Mouse (Mus musculus): ENCODE data around the gene Cox8b. TPM values are rescaled to one million over a fixed set of nuclear protein-coding genes. Genes with fewer than 3 reads are reported as not detected.
A peak's percentile ranks its signal among the peaks of the same experiment; 100 is the strongest.

Gene Cox8b
- total RNA-seq (2021), result 1,000 to 10,000 TPM; 1,696 to 1,975 TPM
- long read RNA-seq, experiment 1, transcript Cox8b-201 (2 exons, 360 nt), result major isoform, 3,371 of 3,495 reads
- long read RNA-seq, experiment 1, partial matches to known transcripts, result 0 of 3,495 reads
- long read RNA-seq, experiment 1, other reads (novel, unspliced or antisense), result 124 of 3,495 reads
- long read RNA-seq, experiment 2, transcript Cox8b-201 (2 exons, 360 nt), result major isoform, 2,134 of 2,197 reads
- long read RNA-seq, experiment 2, partial matches to known transcripts, result 41 of 2,197 reads
- long read RNA-seq, experiment 2, other reads (novel, unspliced or antisense), result 22 of 2,197 reads

- DNase-seq, result peak; percentile 71
Measured at GRCm38 (mm10) chr7:140900220-140900619, at the start of gene Cox8b. TSS of gene Cox8b (minus strand) at chr7:140900446.

DNA sequence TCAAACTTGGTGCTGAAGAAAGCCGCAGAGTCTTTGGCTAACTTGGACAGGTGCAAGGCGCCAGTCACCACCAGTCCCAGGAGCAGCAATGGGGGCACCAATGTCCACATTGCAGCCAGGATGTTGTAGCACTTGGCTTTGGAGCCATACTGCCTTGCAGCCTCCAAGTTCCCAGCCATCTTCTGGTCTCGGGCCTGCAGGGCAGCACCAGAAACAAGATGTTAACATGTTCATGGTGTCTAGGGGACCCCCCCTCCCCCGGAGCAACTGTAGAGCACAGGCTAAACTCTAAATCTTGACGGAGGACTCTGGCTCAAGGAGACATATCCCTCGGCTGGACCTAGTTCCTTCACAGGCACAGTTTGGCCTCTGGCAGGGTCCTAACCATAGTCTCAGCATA is 49.0 kb upstream of the Cox8b start:
- DNase-seq, result no peak

DNA sequence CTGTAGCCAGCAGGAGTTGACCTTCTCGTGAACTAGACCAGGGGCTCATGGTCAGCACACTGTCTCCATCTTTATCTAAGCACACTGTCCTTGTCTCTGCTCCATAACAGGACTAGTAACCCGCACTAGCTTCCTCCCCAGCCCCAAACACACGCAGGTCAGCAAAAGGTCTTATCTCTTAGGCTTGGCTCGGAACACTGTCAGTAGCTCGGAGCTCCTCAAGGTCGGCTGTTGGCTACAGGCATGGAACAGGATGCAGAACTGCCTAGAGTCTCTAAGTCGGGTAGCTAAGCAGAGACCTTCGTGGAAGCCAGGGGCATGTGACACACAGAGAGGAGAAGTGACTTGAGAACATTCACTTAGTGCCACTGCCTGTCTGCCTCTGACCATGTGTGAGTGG is 47.9 kb upstream of the Cox8b start:
- no peak for DNase-seq

DNA sequence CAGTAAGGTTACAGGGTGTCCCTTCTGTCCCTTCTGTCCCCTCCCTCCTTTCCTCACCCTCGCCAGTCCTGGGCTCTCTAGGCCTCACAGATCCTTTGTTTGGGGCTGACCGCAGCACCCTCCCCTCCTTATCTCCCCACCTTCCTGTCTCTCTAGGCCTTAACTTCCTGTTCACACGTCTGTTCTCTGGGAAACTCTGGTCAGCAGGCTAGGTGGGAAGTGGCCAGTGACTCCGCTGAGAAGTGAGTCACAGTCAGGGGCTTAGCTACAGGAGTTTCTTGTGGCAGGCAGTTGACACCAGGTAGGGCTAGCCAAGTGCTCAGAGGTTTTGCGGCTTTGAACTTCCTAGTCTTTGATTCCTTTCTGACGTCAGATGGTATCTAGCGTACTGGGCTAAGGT is 46.7 kb upstream of the Cox8b start:
- no peak for DNase-seq

DNA sequence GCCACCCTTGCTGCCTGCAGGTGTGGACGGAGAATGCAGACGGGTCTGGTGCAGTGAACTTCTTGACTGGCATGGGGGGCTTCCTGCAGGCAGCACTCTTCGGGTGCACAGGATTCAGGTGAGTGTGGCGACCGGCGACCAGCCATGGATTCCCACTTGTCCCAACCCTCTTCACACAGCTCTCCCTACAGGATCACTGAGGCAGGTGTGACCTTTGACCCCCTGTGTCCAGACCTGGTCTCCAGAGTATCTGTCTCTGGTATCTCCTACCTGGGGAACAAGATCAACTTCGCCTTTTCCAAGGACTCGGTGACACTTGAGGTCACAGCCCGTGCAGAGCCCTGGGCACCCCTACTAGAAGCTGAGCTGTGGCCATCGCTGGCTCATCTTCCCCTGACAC is 46.1 kb upstream of the Cox8b start:
- no peak for DNase-seq

GRCm38 (mm10) chr7:140945247-140945646 is 45.0 kb upstream of the Cox8b start:
- DNase-seq, result no peak

GRCm38 (mm10) chr7:140944236-140944635 is 44.0 kb upstream of the Cox8b start:
- DNase-seq, result no peak

DNA sequence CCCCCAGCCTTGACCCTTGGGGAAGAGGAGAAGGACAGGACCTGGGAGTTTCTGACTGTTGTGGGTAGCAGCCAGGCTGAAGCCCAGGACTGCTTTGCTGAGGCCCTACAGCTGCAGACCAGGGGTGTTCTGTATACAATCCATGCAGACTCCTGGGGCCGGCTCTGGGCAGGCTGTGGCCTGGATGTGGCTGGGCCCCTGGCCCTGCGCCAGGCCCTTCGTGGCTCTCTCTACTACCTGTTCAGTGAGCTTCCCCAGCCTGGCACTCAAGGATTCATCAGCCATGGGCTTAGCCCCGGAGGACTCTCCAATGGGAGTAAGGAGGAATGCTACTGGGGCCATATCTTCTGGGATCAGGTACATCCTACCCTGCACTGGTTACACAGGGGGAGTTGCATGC is 43.1 kb upstream of the Cox8b start:
- DNase-seq, result no peak

- DNase-seq, result no peak
Measured at GRCm38 (mm10) chr7:140942811-140943210, 42.6 kb upstream of the Cox8b start.

DNA sequence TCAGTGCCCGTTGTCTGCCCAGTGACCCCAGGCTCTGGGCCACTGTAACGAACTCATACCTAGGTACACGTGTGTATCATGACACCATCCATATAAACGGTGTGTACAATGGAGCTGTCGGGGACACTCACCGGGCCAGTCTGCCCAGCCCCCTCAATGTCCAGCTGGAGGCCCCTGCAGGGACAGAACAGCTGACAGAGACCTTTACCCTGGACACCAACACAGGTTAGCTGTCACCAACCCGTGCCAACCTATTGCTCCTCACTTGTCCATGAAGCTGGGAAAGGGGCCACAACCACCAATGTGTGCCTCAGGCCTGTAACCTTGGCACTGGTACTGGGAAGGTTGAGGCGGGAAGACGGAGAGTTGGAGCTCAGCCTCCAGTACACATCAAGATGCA is 42.1 kb upstream of the Cox8b start:
- DNase-seq, result no peak

DNA sequence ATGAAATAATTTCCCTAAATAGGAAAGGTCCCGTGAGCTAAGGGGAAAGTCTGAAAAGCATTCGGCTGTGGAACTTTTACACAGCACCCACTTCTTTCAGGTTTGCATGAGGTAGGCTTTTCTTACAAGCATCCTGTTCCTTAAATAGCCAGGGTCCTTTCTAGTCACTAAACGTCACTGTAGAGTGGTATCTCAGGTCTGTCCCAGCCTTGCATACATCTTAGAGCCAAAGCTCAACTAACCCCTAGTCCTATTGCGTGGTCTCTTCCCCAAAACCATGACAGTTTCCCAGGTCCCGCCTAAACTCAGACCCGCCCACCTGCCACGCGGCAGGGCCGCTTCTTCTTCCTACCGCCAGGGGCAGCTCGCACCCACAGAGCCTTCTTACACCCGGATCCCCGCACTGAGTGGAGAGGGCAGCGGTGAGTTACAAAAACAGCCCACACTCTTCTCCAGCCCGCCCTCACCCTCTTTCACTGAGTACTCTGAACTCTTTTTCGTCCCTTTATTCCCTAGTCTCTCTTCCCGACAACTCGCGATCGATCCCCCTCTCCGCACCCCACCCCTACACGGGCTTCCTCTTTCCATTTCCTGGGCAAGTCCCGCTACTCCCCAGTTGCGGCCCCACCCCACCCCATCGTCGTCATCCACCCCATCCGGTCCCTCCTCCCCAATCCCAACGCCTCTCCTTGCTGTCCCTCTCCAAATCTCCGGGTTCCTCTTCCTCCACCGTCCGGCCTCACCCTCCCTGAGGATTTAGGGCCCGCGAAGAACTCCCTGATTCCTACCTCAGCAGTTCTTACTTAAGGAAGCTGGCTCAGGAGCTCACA is 41.2 kb upstream of the Cox8b start, which contains the start of gene Pgghg:
Pgghg (plus strand) TSS at position 170 of the 830 bp plus-strand sequence.
- DNase-seq, result peak; percentile 95

GRCm38 (mm10) chr7:140939669-140940171 is 39.5 kb upstream of the Cox8b start:
- peak; percentile 63 for DNase-seq

DNA sequence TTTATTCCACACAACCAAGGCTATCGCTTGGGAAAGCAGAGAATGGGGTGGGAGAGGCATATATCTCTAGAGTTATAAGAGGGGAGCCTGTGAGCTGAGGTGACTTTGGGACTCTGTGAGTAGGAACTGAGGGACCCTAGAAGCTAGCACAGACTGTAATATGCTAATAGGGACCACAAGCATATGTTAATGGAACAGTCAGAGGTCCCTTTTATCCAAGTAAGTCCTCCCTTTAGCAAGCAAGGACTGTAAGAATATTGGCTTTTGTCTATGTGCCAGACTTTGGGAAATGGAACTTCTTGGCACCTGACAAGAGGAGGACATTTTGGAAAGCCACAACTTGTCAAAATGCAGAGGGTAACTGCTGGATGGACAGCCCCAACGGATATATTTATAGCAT is 38.6 kb upstream of the Cox8b start:
- no peak for DNase-seq

DNA sequence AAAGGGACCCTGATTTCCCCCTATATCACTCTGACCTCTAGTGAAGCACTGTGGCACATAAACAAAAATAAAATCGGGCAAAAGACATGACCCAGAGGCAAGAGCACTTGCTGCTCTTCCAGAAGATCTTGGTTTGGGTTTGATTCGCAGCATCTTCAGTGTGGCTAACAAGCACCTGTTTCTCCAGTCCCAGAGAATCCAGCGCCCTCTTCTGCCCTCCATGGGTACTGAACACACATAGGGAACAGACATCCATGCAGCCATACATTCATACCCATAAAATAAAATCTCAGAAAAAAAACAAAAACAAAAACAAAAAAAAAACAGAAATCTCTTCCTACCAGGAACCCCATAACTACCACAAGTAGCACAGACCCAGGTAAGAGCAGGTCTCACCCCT is 38.2 kb upstream of the Cox8b start:
- DNase-seq, result no peak

DNA sequence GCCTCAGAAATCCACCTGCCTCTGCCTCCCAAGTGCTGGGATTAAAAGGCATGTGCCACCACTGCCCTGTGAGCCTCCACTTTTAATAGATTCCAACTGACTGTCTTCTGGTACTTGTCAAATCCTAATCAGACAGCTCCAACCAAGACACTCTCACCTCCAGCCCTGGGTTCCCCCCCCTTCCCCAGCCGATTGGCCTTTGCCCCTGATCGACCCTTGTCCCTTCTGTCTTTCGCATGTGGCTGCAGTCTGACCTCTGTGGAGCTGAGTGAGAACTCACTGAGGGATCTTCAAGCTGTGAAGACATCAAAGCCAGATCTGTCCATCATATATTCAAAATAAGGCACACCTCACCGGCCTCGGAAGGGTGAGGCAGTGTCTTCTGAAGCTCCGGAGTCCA is 26.9 kb upstream of the Cox8b start:
- DNase-seq, result no peak

- no peak for DNase-seq
Measured at GRCm38 (mm10) chr7:140923070-140923775, 23.0 kb upstream of the Cox8b start.

DNA sequence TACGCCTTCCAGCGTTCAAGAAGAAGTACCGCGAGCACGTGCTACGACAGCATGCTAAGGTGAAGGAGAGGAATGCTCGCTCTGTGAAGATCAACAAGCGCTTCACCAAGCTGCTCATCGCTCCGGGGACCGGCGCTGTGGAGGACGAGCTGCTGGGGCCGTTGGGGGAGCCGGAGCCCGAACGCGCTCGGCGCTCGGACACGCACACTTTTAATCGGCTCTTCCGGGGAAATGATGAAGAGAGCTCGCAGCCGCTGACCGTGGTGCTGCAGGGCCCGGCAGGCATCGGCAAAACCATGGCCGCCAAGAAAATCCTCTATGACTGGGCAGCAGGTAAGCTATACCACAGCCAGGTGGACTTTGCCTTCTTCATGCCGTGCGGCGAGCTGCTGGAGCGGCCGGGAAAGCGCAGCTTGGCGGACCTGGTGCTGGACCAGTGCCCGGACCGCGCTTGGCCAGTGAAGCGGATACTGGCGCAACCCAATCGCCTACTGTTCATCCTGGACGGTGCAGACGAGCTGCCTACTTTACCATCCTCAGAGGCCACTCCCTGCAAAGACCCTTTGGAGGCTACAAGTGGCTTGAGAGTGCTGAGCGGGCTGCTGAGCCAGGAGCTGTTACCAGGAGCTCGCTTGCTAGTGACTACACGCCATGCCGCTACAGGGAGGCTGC is 22.3 kb upstream of the Cox8b start:
- peak; percentile 52 for DNase-seq

- no peak for DNase-seq
Measured at GRCm38 (mm10) chr7:140921225-140921975, 21.2 kb upstream of the Cox8b start.

GRCm38 (mm10) chr7:140920418-140921029 is 20.3 kb upstream of the Cox8b start, which contains the start of gene Nlrp6:
TSS of gene Nlrp6 (plus strand) at chr7:140920902.
- DNase-seq, result no peak

DNA sequence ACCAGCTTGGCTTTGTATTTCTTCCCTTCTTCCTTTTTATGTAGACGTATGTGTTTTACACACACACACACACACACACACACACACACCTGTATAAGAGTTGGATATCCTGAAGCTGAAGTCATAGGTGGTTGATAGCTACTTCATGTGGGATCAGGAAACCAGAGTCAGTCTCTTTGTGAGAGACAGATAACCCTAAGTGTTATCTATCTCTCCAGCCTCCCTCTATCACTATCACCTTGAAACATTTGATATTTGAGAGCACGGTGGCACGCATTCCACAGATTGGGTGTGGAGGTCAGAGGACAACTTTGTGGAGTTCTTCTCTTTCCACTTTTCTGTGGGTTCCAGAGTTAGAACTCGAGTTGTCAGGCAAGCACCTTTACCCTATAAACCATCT is 19.7 kb upstream of the Cox8b start:
- no peak for DNase-seq

Measured in gastrocnemius, postnatal 25 days (tissue).